Mouse (Mus musculus) hindbrain, embryonic 16.5 days (tissue): ENCODE results near the gene Tmem274. TPM values are rescaled to one million over a fixed set of nuclear protein-coding genes. Genes with fewer than 3 reads are reported as not detected.

Experiments
- ATAC-seq: fragments of 200-750 bp; cut with Nextera tagmentation; 2 replicates; pipeline ENCODE4 v1.8.0; 2017; ENCODE audit warnings: moderate TSS enrichment, moderate library complexity
- H3K27ac ChIP-seq: fragments of 300-500 bp; sonication (generic); 2 replicates; pipeline ENCODE4 v1.5.1; 2014; ENCODE audit warnings: low read depth, mild to moderate bottlenecking, control low read depth, low read length, moderate library complexity
- H3K27me3 ChIP-seq: fragments of 300-500 bp; sonication (generic); replicated peaks from 2 replicates; pipeline ENCODE4 v1.6.1; 2014; ENCODE audit warnings: low read length; ENCODE audit not compliant: control insufficient read depth, insufficient read depth
- H3K36me3 ChIP-seq: fragments of 300-500 bp; sonication (generic); 2 replicates; pipeline ENCODE4 v1.6.1; 2014; ENCODE audit warnings: mild to moderate bottlenecking, low read length, moderate library complexity, mixed read lengths; ENCODE audit not compliant: control insufficient read depth, insufficient read depth
- H3K4me1 ChIP-seq: fragments of 300-500 bp; sonication (generic); 2 replicates; pipeline ENCODE4 v1.6.1; 2014; ENCODE audit warnings: low read depth, low read length; ENCODE audit not compliant: control insufficient read depth, insufficient read depth
- H3K4me2 ChIP-seq: fragments of 300-500 bp; sonication (generic); 2 replicates; pipeline ENCODE4 v1.6.1; 2014; ENCODE audit warnings: mild to moderate bottlenecking, low read length, control low read depth, moderate library complexity
- H3K4me3 ChIP-seq: fragments of 300-500 bp; sonication (generic); 2 replicates; pipeline ENCODE4 v1.5.1; 2014; ENCODE audit warnings: mild to moderate bottlenecking, low read length, control low read depth, moderate library complexity
- H3K9ac ChIP-seq: fragments of 300-500 bp; sonication (generic); 2 replicates; pipeline ENCODE4 v1.6.1; 2014; ENCODE audit warnings: low read depth, mild to moderate bottlenecking, control low read depth, low read length, moderate library complexity
- H3K9me3 ChIP-seq: fragments of 300-500 bp; sonication (generic); 2 replicates; pipeline ENCODE4 v1.6.1; 2014; ENCODE audit warnings: mild to moderate bottlenecking, low read length, moderate library complexity; ENCODE audit not compliant: control insufficient read depth
- WGBS: fragments of 180-500 bp; shearing (Covaris S2); extraction: QIAGEN DNeasy Blood & Tissue Kit; methylation state at CpG from one replicate; pipeline ENCODE4 v1.1.7; 2014; 5-methylcytosine and 5-hydroxymethylcytosine counted together
- polyA plus RNA-seq: library from polyadenylated mRNA; unstranded; fragments of >200 nt; fragmentation: Nextera tagmentation; extraction: Ambion mirVana; gene quantifications from 2 replicates; pipeline ENCODE4 v1.2.1, GENCODE M21; 2015

Tmem274 gene
- polyA plus RNA-seq, 1 experiment from 2014 or later, result not detected

- no peak overlapping the region for H3K27ac ChIP-seq
- H3K4me1 ChIP-seq, result peaks cover 14% of the 10 kb centered on the region
- H3K4me3 ChIP-seq, result no peak overlapping the region
- WGBS, result 94% methylated on average over 12 of the region's 12 CpGs
- no peak overlapping the region for H3K9ac ChIP-seq
- H3K27me3 ChIP-seq, result no peaks in the 10 kb centered on the region
- no peaks in the 10 kb centered on the region for H3K9me3 ChIP-seq
- H3K4me2 ChIP-seq, result no peak overlapping the region
- peaks cover 24% of the 10 kb centered on the region for H3K36me3 ChIP-seq
- ATAC-seq, result no peak
Measured at GRCm38 (mm10) chr4:149487729-149488128, 10.6 kb downstream of the Tmem274 start.

- Histone ChIP-seq H3K36me3 (peaks cover 27% of the 10 kb centered on the region), H3K9me3 (no peaks in the 10 kb centered on the region), H3K4me3 (no peak overlapping the region), H3K9ac (no peak overlapping the region), H3K27ac (no peak overlapping the region), H3K27me3 (no peaks in the 10 kb centered on the region), H3K4me2 (no peak overlapping the region), H3K4me1 (peaks cover 11% of the 10 kb centered on the region)
- 96% methylated on average over 14 of the region's 14 CpGs for WGBS
- ATAC-seq, result no peak
Measured at GRCm38 (mm10) chr4:149489415-149490240, 12.4 kb downstream of the Tmem274 start.

- Histone ChIP-seq H3K27ac (no peak overlapping the region), H3K27me3 (no peaks in the 10 kb centered on the region), H3K36me3 (peaks cover 31% of the 10 kb centered on the region), H3K9ac (no peak overlapping the region), H3K4me3 (no peak overlapping the region), H3K4me2 (no peak overlapping the region), H3K9me3 (no peaks in the 10 kb centered on the region), H3K4me1 (peaks cover 9% of the 10 kb centered on the region)
- WGBS, result 98% methylated on average over 3 of the region's 3 CpGs
- ATAC-seq, result no peak
Measured at GRCm38 (mm10) chr4:149491151-149491550, 14.0 kb downstream of the Tmem274 start.

GRCm38 (mm10) chr4:149496612-149497011, 19.4 kb downstream of the Tmem274 start:
- Histone ChIP-seq H3K4me2 (no peak overlapping the region), H3K4me3 (no peak overlapping the region), H3K4me1 (no peaks in the 10 kb centered on the region), H3K36me3 (peaks cover 17% of the 10 kb centered on the region; the same call in 1 of the 2 replicates), H3K9me3 (no peaks in the 10 kb centered on the region), H3K27me3 (no peaks in the 10 kb centered on the region), H3K27ac (peak overlapping the region; percentile 45; the same call in 1 of the 2 replicates), H3K9ac (no peak overlapping the region)
- peak; percentile 85 for ATAC-seq
- WGBS, result 2% methylated on average over 2 of the region's 2 CpGs

GRCm38 (mm10) chr4:149498901-149499300, 21.7 kb downstream of the Tmem274 start:
- Histone ChIP-seq H3K36me3 (peaks cover 14% of the 10 kb centered on the region; the same call in 1 of the 2 replicates), H3K9me3 (no peaks in the 10 kb centered on the region), H3K4me3 (no peak overlapping the region), H3K4me2 (no peak overlapping the region), H3K27ac (no peak overlapping the region), H3K27me3 (no peaks in the 10 kb centered on the region), H3K4me1 (no peaks in the 10 kb centered on the region), H3K9ac (no peak overlapping the region)
- 87% methylated on average over 8 of the region's 8 CpGs for WGBS
- no peak for ATAC-seq

- peaks cover 14% of the 10 kb centered on the region; the same call in 1 of the 2 replicates for H3K36me3 ChIP-seq
- 66% methylated on average over 5 of the region's 5 CpGs for WGBS
- no peak for ATAC-seq
Measured at GRCm38 (mm10) chr4:149499790-149500189, 22.6 kb downstream of the Tmem274 start.

GRCm38 (mm10) chr4:149504363-149504762, 27.2 kb downstream of the Tmem274 start:
- no peak for ATAC-seq
- Histone ChIP-seq H3K36me3 (no peaks in the 10 kb centered on the region), H3K27ac (no peak overlapping the region), H3K4me3 (no peak overlapping the region), H3K9ac (no peak overlapping the region), H3K4me1 (no peaks in the 10 kb centered on the region), H3K27me3 (no peaks in the 10 kb centered on the region), H3K4me2 (no peak overlapping the region), H3K9me3 (no peaks in the 10 kb centered on the region)
- 80% methylated on average over 5 of the region's 5 CpGs for WGBS

More at GRCm38 (mm10) chr4:149499790-149500189, 22.6 kb downstream of the Tmem274 start:
- H3K9ac ChIP-seq, result no peak overlapping the region
- H3K4me1 ChIP-seq, result no peaks in the 10 kb centered on the region
- no peak overlapping the region for H3K4me3 ChIP-seq
- H3K9me3 ChIP-seq, result no peaks in the 10 kb centered on the region
- H3K4me2 ChIP-seq, result no peak overlapping the region
- no peak overlapping the region for H3K27ac ChIP-seq
- H3K27me3 ChIP-seq, result no peaks in the 10 kb centered on the region

GRCm38 (mm10) chr4:149504858-149505257, 27.7 kb downstream of the Tmem274 start:
- Histone ChIP-seq H3K9me3 (no peaks in the 10 kb centered on the region), H3K4me3 (no peak overlapping the region), H3K27me3 (no peaks in the 10 kb centered on the region), H3K4me1 (no peaks in the 10 kb centered on the region), H3K9ac (no peak overlapping the region), H3K4me2 (no peak overlapping the region), H3K36me3 (no peaks in the 10 kb centered on the region), H3K27ac (no peak overlapping the region)
- 21% methylated on average over 3 of the region's 3 CpGs for WGBS
- no peak for ATAC-seq

GRCm38 (mm10) chr4:149505261-149505967, 28.2 kb downstream of the Tmem274 start:
- Histone ChIP-seq H3K4me3 (no peak overlapping the region), H3K27ac (no peak overlapping the region), H3K4me1 (no peaks in the 10 kb centered on the region), H3K27me3 (no peaks in the 10 kb centered on the region), H3K9me3 (no peaks in the 10 kb centered on the region), H3K9ac (no peak overlapping the region), H3K36me3 (no peaks in the 10 kb centered on the region), H3K4me2 (no peak overlapping the region)
- ATAC-seq, result peak; percentile 42; the same call in 1 of the 2 replicates
- 60% methylated on average over 14 of the region's 15 CpGs for WGBS
